Mouse (Mus musculus): ENCODE results near the gene Kcna1. TPM values are rescaled to one million over a fixed set of nuclear protein-coding genes. Genes with fewer than 3 reads are reported as not detected.

The Kcna1 gene
- total and polyA plus RNA-seq, 2 experiments from 2014 or later, result 4.4 to 4.8 TPM

- DNase-seq (peak; percentile 69), ATAC-seq (no peak)
- H3K27me3 ChIP-seq (ENCODE audit: insufficient read depth, low read length), result peaks cover 23% of the 10 kb centered on the region
- peak overlapping the region; percentile 64 for H3K4me3 ChIP-seq (ENCODE audit: low read depth, low read length)
- no peaks in the 10 kb centered on the region for H3K9me3 ChIP-seq (ENCODE audit: low read length)
- H3K4me1 ChIP-seq (ENCODE audit: insufficient read depth), result peaks cover 12% of the 10 kb centered on the region
- peak; percentile 58 for TF ChIP-seq CTCF (IDR thresholded peaks at IDR 0.05; ENCODE audit: low read depth)
- H3K4me2 ChIP-seq (ENCODE audit: low read depth), result peak overlapping the region; percentile 99
- H3K27ac ChIP-seq (ENCODE audit: low read depth, low read length), result no peak overlapping the region
- H3K36me3 ChIP-seq (ENCODE audit: insufficient read depth), result no peaks in the 10 kb centered on the region
- 2% methylated on average over 36 of the region's 36 CpGs for WGBS
- peak overlapping the region; percentile 14; the same call in 1 of the 2 replicates for H3K9ac ChIP-seq
Measured at GRCm38 (mm10) chr6:126642856-126643321, 3.3 kb downstream of the Kcna1 start.

DNA sequence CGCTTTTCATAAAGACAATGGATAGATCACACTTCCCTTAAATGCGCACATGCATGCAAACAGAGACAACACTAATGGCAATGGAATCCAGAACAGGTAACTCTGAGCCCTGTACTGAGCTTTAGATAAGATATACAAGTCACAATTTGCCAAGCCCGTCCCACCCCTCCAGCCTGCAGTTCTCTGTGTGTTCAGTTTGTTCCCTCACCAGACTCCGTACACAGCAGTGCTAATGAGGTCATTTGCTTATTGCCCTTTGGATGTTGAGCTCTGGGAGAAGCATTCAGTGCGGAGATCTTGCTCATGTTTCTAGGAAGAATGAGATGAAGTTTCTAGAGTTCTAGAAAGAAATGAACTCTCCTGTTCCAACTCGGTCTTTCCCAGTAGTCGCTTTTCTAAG, 17.7 kb downstream of the Kcna1 start:
- no peak overlapping the region for H3K9ac ChIP-seq
- H3K9me3 ChIP-seq (ENCODE audit: low read length), result no peaks in the 10 kb centered on the region
- DNase-seq (no peak), ATAC-seq (no peak)
- H3K27ac ChIP-seq (ENCODE audit: low read depth, low read length), result no peak overlapping the region
- H3K4me3 ChIP-seq (ENCODE audit: low read depth, low read length), result no peak overlapping the region
- no peaks in the 10 kb centered on the region for H3K27me3 ChIP-seq (ENCODE audit: insufficient read depth, low read length)
- no peak for TF ChIP-seq CTCF (IDR thresholded peaks at IDR 0.05; ENCODE audit: low read depth)
- no peaks in the 10 kb centered on the region for H3K4me1 ChIP-seq (ENCODE audit: insufficient read depth)
- H3K36me3 ChIP-seq (ENCODE audit: insufficient read depth), result no peaks in the 10 kb centered on the region
- 87% methylated on average over 7 of the region's 7 CpGs for WGBS
- no peak overlapping the region for H3K4me2 ChIP-seq (ENCODE audit: low read depth)

DNA sequence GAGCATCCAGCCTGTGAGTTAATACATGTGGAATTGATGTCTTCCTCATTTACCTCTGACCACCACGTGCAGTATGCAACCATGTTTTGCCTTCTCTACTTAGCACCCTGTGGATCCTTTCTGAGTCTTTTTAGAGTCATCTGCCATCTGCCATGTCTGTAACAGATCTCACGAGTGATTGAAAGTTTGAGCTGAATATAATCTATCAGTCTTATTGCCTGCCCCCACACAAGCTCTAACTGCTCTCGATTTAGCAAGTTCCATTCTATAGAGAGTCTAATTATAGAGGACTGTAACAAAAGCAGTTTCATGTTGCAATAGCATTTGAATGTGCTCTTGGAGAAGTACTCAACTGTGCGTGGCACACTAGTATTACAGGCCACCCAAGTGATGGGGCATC, 27.7 kb downstream of the Kcna1 start:
- WGBS, result 53% methylated on average over 4 of the region's 4 CpGs
- ATAC-seq (peak; percentile 59), DNase-seq (no peak)
- H3K36me3 ChIP-seq (ENCODE audit: insufficient read depth), result no peaks in the 10 kb centered on the region
- no peak overlapping the region for H3K4me2 ChIP-seq (ENCODE audit: low read depth)
- no peak overlapping the region for H3K4me3 ChIP-seq (ENCODE audit: low read depth, low read length)
- no peaks in the 10 kb centered on the region for H3K4me1 ChIP-seq (ENCODE audit: insufficient read depth)
- no peaks in the 10 kb centered on the region for H3K9me3 ChIP-seq (ENCODE audit: low read length)
- no peak overlapping the region for H3K27ac ChIP-seq (ENCODE audit: low read depth, low read length)
- no peak overlapping the region for H3K9ac ChIP-seq
- no peaks in the 10 kb centered on the region for H3K27me3 ChIP-seq (ENCODE audit: insufficient read depth, low read length)
- no peak for TF ChIP-seq CTCF (IDR thresholded peaks at IDR 0.05; ENCODE audit: low read depth)

GRCm38 (mm10) chr6:126610746-126611145, 35.4 kb downstream of the Kcna1 start:
- WGBS, result 48% methylated on average over 4 of the region's 4 CpGs
- H3K36me3 ChIP-seq (ENCODE audit: insufficient read depth), result no peaks in the 10 kb centered on the region
- no peak for TF ChIP-seq CTCF (IDR thresholded peaks at IDR 0.05; ENCODE audit: low read depth)
- H3K9ac ChIP-seq, result no peak overlapping the region
- no peaks in the 10 kb centered on the region for H3K4me1 ChIP-seq (ENCODE audit: insufficient read depth)
- H3K27ac ChIP-seq (ENCODE audit: low read depth, low read length), result no peak overlapping the region
- H3K4me3 ChIP-seq (ENCODE audit: low read depth, low read length), result no peak overlapping the region
- no peak for DNase-seq
- no peaks in the 10 kb centered on the region for H3K9me3 ChIP-seq (ENCODE audit: low read length)
- ATAC-seq, result no peak
- no peak overlapping the region for H3K4me2 ChIP-seq (ENCODE audit: low read depth)
- H3K27me3 ChIP-seq (ENCODE audit: insufficient read depth, low read length), result no peaks in the 10 kb centered on the region

DNA sequence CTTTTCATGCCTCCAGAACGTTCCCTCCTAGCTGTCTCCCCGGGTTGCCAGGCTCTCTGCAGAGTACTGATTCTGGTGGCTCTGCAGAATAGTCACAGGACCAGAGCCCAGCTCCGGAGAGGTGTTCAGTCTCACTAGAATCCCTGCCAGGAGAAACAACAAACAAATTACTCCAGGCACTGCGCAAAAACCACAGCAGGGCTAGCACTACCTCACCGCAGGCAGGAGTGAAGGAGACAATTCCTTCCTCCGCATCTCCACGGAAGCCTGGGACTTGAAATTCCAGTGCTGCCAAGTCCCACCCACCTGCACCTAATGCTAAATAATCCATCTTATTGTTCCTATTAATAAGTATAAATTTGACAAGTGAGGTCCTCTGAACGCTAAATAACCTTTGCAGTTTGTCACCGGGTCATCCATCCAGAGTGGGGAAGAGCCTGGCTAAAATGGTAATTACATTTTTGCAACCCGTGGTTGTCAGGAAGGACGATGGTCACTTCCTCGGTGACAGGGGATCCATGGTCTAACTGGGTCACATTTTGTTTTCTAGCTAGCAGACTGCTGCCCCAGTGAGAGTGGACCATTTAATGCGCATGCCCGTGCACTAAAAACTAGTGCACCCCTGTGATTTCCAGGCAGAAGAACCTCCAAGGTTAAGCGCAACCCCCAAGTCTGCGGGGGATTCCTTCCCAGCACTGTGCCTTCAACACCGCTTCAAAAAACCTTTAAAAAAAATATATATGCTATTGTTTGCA, 36.8 kb downstream of the Kcna1 start:
- Histone ChIP-seq H3K27me3 (ENCODE audit: insufficient read depth, low read length) (no peaks in the 10 kb centered on the region), H3K9me3 (ENCODE audit: low read length) (no peaks in the 10 kb centered on the region), H3K4me1 (ENCODE audit: insufficient read depth) (no peaks in the 10 kb centered on the region), H3K27ac (ENCODE audit: low read depth, low read length) (no peak overlapping the region), H3K36me3 (ENCODE audit: insufficient read depth) (no peaks in the 10 kb centered on the region), H3K4me3 (ENCODE audit: low read depth, low read length) (no peak overlapping the region), H3K4me2 (ENCODE audit: low read depth) (no peak overlapping the region), H3K9ac (no peak overlapping the region)
- TF ChIP-seq CTCF (IDR thresholded peaks at IDR 0.05; ENCODE audit: low read depth), result no peak
- ATAC-seq (no peak), DNase-seq (no peak)
- 64% methylated on average over 17 of the region's 17 CpGs for WGBS

DNA sequence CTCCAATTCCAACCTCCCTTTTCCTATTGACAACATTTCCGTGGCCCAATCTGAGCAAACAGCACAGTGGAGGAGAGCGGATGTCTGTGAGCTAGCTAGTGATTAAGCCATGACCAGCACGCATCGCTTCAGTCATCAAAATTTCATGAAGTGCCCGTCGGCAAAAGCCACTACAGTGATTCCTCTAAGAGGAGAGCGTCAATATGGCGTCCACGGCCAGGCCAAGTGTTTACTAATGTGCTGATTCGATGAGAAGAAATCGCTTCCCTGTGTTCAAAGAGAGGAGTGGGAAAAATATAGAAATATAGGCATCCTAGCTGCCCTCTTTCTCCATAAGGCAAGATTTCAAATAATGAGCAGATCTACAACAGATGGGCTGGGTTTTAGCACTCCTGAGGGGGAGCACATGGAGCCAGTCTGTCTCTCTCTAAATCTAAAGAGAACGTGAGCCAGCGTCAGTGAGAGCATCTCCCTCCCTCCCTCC, 44.3 kb downstream of the Kcna1 start:
- Histone ChIP-seq H3K9ac (no peak overlapping the region), H3K27ac (ENCODE audit: low read depth, low read length) (peak overlapping the region; percentile 81), H3K36me3 (ENCODE audit: insufficient read depth) (no peaks in the 10 kb centered on the region), H3K27me3 (ENCODE audit: insufficient read depth, low read length) (no peaks in the 10 kb centered on the region), H3K4me1 (ENCODE audit: insufficient read depth) (no peaks in the 10 kb centered on the region), H3K4me3 (ENCODE audit: low read depth, low read length) (no peak overlapping the region), H3K4me2 (ENCODE audit: low read depth) (no peak overlapping the region), H3K9me3 (ENCODE audit: low read length) (no peaks in the 10 kb centered on the region)
- DNase-seq (peak; percentile 73), ATAC-seq (peak; percentile 88)
- WGBS, result 61% methylated on average over 13 of the region's 13 CpGs
- TF ChIP-seq CTCF (IDR thresholded peaks at IDR 0.05; ENCODE audit: low read depth), result no peak

DNA sequence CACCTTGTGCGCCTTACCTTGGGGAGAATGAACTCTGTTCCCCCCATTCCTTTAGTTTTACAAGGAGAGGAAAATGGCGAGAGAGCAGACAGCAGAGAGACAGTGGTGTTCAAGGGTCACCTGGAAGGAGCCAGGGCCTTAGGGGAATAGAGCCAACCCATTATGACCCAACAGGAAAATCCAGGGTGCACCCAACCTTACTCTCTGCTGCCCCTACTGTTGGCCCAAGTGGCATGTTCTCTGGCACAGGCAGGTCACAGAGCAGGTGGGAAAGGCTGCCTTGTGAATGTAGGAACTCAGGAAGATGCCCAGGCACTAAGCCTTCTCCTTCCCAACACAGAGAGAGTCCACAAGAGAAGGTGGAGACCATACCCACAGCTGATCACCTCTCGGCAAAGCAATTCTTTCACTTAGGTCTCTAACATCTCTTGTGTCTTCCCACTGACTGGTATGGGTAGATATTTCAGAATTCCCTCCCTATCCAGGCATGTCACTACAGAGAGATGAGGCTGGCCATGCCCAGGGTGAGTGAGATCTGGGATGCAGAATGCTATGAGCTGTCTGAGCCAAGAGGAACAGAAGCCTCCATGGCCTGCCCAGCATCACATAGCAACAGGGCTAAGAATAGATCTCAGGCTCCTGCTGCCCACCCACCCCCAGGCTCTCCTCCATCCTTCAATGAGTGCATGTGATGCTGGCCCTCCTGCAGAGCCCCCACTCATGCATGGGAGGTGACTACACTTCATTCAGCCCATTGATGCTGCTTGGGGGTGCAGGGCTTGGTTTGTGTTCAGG, 46.8 kb downstream of the Kcna1 start:
- ATAC-seq (no peak; the same call in 1 of the 2 replicates), DNase-seq (no peak)
- WGBS, result 84% methylated on average over 3 of the region's 3 CpGs
- Histone ChIP-seq H3K4me2 (ENCODE audit: low read depth) (no peak overlapping the region), H3K9me3 (ENCODE audit: low read length) (no peaks in the 10 kb centered on the region), H3K4me1 (ENCODE audit: insufficient read depth) (0 out of 2 replicates have a peak, but pooled peaks cover 7% of the 10 kb centered on the region), H3K4me3 (ENCODE audit: low read depth, low read length) (no peak overlapping the region), H3K27me3 (ENCODE audit: insufficient read depth, low read length) (no peaks in the 10 kb centered on the region), H3K27ac (ENCODE audit: low read depth, low read length) (no peak overlapping the region), H3K9ac (no peak overlapping the region), H3K36me3 (ENCODE audit: insufficient read depth) (no peaks in the 10 kb centered on the region)
- peak; percentile 36 for TF ChIP-seq CTCF (IDR thresholded peaks at IDR 0.05; ENCODE audit: low read depth)
